Mouse (Mus musculus): ENCODE results near the gene Prlr. TPM values are rescaled to one million over a fixed set of nuclear protein-coding genes. Genes with fewer than 3 reads are reported as not detected.

Gene Prlr
- polyA plus RNA-seq, 1 experiment: 82.0 TPM

DNA sequence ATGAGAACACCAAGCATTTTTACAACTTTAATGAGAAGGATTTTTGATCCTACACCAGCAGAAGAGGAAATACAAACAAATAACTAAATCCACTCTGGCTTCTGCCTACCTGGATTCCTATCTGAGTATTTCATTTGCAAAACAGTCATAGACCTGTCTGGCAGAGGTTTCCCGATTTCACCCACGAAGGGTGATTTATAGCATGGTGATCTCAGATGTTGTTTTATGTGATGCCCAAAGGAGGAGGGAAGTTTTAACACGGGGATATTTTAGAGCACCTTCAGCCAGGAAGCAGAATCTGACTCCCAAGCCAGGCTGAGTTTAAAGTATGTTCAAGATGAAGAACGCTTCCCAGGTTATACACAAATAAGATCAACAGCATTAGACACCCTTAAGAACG, 134.8 kb downstream of the Prlr start:
- H3K36me3 ChIP-seq (ENCODE audit: control insufficient read depth, insufficient read depth, low read length): no peaks in the 10 kb centered on the region
- 34% methylated on average over 5 of the region's 5 CpGs for WGBS
- no peak for DNase-seq

GRCm38 (mm10) chr15:10313522-10314455, 136.8 kb downstream of the Prlr start:
- peak; percentile 45 for TF ChIP-seq CTCF (conservative IDR thresholded peaks at IDR 0.05; ENCODE audit: insufficient read depth, insufficient read length, low read depth, low read length)
- no peak for TF ChIP-seq POLR2A (IDR thresholded peaks at IDR 0.05; ENCODE audit: low read depth, low read length)
- no peak overlapping the region for H3K4me3 ChIP-seq (ENCODE audit: insufficient read depth, low read depth, low read length)
- H3K27me3 ChIP-seq (replicated peaks; ENCODE audit: control insufficient read depth, insufficient read depth, low read length): no peaks in the 10 kb centered on the region
- no peak overlapping the region for H3K27ac ChIP-seq (ENCODE audit: insufficient read depth, low read depth, low read length)
- peak; percentile 70 for DNase-seq
- WGBS: 29% methylated on average over 7 of the region's 7 CpGs
- no peaks in the 10 kb centered on the region for H3K36me3 ChIP-seq (ENCODE audit: control insufficient read depth, insufficient read depth, low read length)
- peaks cover 3% of the 10 kb centered on the region; the same call in 1 of the 2 replicates for H3K4me1 ChIP-seq (ENCODE audit: control insufficient read depth, insufficient read depth, low read length)

More for the DNA sequence above, 134.8 kb downstream of the Prlr start:
- no peak overlapping the region for H3K27ac ChIP-seq (ENCODE audit: insufficient read depth, low read depth, low read length)
- H3K27me3 ChIP-seq (replicated peaks; ENCODE audit: control insufficient read depth, insufficient read depth, low read length): no peaks in the 10 kb centered on the region
- peaks cover 3% of the 10 kb centered on the region; the same call in 1 of the 2 replicates for H3K4me1 ChIP-seq (ENCODE audit: control insufficient read depth, insufficient read depth, low read length)
- no peak overlapping the region for H3K4me3 ChIP-seq (ENCODE audit: insufficient read depth, low read depth, low read length)
- no peak for TF ChIP-seq CTCF (conservative IDR thresholded peaks at IDR 0.05; ENCODE audit: insufficient read depth, insufficient read length, low read depth, low read length)
- TF ChIP-seq POLR2A (IDR thresholded peaks at IDR 0.05; ENCODE audit: low read depth, low read length): no peak

DNA sequence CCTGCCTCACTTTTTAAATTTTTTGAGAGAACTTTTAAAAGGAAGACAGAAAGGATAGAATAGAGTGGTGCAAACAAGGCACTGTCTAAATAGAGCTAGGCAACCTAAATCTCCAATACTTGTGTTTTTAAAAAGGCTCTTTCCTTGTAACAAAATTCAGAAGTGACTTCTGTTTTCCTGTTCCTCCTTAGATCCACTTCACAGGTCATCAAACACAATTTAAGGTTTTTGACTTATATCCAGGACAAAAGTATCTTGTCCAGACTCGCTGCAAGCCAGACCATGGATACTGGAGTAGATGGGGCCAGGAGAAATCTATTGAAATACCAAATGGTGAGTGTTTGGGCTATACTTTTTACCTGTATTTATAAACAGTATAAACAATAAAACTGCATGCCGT, 148.0 kb downstream of the Prlr start, which contains the start of gene Gm21973:
Gm21973 (plus strand) TSS at position 301 of the 400 bp plus-strand sequence.
- H3K36me3 ChIP-seq (ENCODE audit: control insufficient read depth, insufficient read depth, low read length): no peaks in the 10 kb centered on the region
- H3K4me1 ChIP-seq (ENCODE audit: control insufficient read depth, insufficient read depth, low read length): no peaks in the 10 kb centered on the region
- no peak within 1 kb of the TSS for H3K27ac ChIP-seq (ENCODE audit: insufficient read depth, low read depth, low read length)
- no peak within 1 kb of the TSS for H3K4me3 ChIP-seq (ENCODE audit: insufficient read depth, low read depth, low read length)
- no peak for DNase-seq
- no peaks in the 10 kb centered on the region for H3K27me3 ChIP-seq (replicated peaks; ENCODE audit: control insufficient read depth, insufficient read depth, low read length)
- 92% methylated on average over 2 of the region's 2 CpGs for WGBS
- TF ChIP-seq POLR2A (IDR thresholded peaks at IDR 0.05; ENCODE audit: low read depth, low read length) (no peak), CTCF (conservative IDR thresholded peaks at IDR 0.05; ENCODE audit: insufficient read depth, insufficient read length, low read depth, low read length) (no peak)

DNA sequence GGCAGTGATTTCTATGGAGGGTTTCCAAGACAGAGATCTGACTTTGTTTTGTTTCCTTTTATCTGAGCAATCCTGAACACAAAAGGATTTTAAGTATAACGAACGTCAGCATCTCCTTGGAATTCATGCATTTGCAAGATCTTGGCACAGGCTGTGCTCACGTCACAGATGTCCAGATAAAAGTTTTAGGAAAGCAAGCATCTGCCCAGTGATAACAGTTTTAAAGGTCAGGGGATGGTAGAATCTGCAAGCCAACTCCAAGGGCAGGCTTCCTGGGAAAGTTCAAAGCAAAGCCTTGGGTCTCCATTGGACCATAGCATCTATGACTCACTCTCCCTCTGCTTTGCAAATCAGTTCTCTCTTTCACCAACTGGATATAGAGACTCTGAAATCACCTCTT, 153.6 kb downstream of the Prlr start:
- H3K27ac ChIP-seq (ENCODE audit: insufficient read depth, low read depth, low read length): no peak overlapping the region
- H3K36me3 ChIP-seq (ENCODE audit: control insufficient read depth, insufficient read depth, low read length): no peaks in the 10 kb centered on the region
- H3K4me3 ChIP-seq (ENCODE audit: insufficient read depth, low read depth, low read length): no peak overlapping the region
- 68% methylated on average over 3 of the region's 3 CpGs for WGBS
- H3K27me3 ChIP-seq (replicated peaks; ENCODE audit: control insufficient read depth, insufficient read depth, low read length): no peaks in the 10 kb centered on the region
- DNase-seq: no peak
- H3K4me1 ChIP-seq (ENCODE audit: control insufficient read depth, insufficient read depth, low read length): peaks cover 2% of the 10 kb centered on the region; the same call in 1 of the 2 replicates
- TF ChIP-seq CTCF (conservative IDR thresholded peaks at IDR 0.05; ENCODE audit: insufficient read depth, insufficient read length, low read depth, low read length): no peak
- TF ChIP-seq POLR2A (IDR thresholded peaks at IDR 0.05; ENCODE audit: low read depth, low read length): no peak

DNA sequence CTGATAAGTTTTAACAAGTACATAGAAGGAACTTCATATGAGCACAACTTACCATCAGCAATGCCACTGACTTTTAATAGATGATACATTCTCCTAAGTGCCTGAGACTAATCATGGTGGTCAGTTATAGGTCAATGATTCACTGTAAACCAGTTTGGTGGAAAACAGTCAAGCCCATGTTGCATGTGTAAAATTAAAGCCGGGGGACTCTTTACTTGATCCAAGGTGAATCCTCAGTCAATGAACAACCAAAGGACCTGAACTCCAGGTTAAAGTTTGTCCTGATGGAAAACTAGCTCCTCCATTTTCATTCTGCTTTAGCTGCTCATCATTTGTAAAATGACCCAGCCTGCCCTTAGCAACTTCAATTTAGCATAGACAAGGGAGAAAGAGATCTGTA, 155.5 kb downstream of the Prlr start:
- 57% methylated on average over 1 of the region's 1 CpGs for WGBS
- Histone ChIP-seq H3K4me1 (ENCODE audit: control insufficient read depth, insufficient read depth, low read length) (peaks cover 2% of the 10 kb centered on the region; the same call in 1 of the 2 replicates), H3K4me3 (ENCODE audit: insufficient read depth, low read depth, low read length) (no peak overlapping the region), H3K27ac (ENCODE audit: insufficient read depth, low read depth, low read length) (no peak overlapping the region), H3K27me3 (replicated peaks; ENCODE audit: control insufficient read depth, insufficient read depth, low read length) (no peaks in the 10 kb centered on the region), H3K36me3 (ENCODE audit: control insufficient read depth, insufficient read depth, low read length) (no peaks in the 10 kb centered on the region)
- no peak for TF ChIP-seq POLR2A (IDR thresholded peaks at IDR 0.05; ENCODE audit: low read depth, low read length)
- TF ChIP-seq CTCF (conservative IDR thresholded peaks at IDR 0.05; ENCODE audit: insufficient read depth, insufficient read length, low read depth, low read length): no peak
- DNase-seq: peak; percentile 82

DNA sequence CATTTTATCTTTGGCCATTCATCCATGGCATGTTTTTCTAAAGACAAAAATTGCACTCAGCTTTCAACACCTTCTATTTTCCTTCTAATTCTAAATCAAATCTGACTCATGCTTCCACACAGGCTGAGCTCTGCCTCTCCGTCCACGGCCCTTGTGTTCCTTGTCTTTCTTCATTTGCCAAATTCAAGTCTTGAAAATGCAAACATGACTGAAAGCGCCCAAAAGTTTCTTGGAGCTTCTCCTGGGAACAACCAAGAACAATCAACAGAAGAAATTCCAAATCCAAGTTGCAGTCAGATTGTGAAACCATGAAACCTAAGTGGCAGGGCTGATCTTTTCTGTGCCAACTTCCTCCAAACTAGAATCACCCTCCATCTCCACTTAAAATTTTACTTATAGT, 161.6 kb downstream of the Prlr start:
- no peak overlapping the region for H3K4me3 ChIP-seq (ENCODE audit: insufficient read depth, low read depth, low read length)
- 78% methylated on average over 3 of the region's 3 CpGs for WGBS
- no peak for DNase-seq
- H3K27me3 ChIP-seq (replicated peaks; ENCODE audit: control insufficient read depth, insufficient read depth, low read length): no peaks in the 10 kb centered on the region
- H3K27ac ChIP-seq (ENCODE audit: insufficient read depth, low read depth, low read length): no peak overlapping the region
- no peak for TF ChIP-seq POLR2A (IDR thresholded peaks at IDR 0.05; ENCODE audit: low read depth, low read length)
- no peak for TF ChIP-seq CTCF (conservative IDR thresholded peaks at IDR 0.05; ENCODE audit: insufficient read depth, insufficient read length, low read depth, low read length)
- no peaks in the 10 kb centered on the region for H3K36me3 ChIP-seq (ENCODE audit: control insufficient read depth, insufficient read depth, low read length)
- H3K4me1 ChIP-seq (ENCODE audit: control insufficient read depth, insufficient read depth, low read length): no peaks in the 10 kb centered on the region

- Histone ChIP-seq H3K27me3 (replicated peaks; ENCODE audit: control insufficient read depth, insufficient read depth, low read length) (no peaks in the 10 kb centered on the region), H3K36me3 (ENCODE audit: control insufficient read depth, insufficient read depth, low read length) (no peaks in the 10 kb centered on the region), H3K4me3 (ENCODE audit: insufficient read depth, low read depth, low read length) (no peak overlapping the region), H3K4me1 (ENCODE audit: control insufficient read depth, insufficient read depth, low read length) (peaks cover 11% of the 10 kb centered on the region; the same call in 1 of the 2 replicates), H3K27ac (ENCODE audit: insufficient read depth, low read depth, low read length) (no peak overlapping the region)
- WGBS: 42% methylated on average over 6 of the region's 6 CpGs
- no peak for TF ChIP-seq CTCF (conservative IDR thresholded peaks at IDR 0.05; ENCODE audit: insufficient read depth, insufficient read length, low read depth, low read length)
- peak; percentile 47 for DNase-seq
Observed at GRCm38 (mm10) chr15:10347044-10347443, 170.0 kb downstream of the Prlr start.

Measured in kidney, adult 2 months (tissue).